Mouse (Mus musculus) layer of hippocampus, adult 8-10 months (tissue): Measurements from ENCODE around the gene Depdc1a. TPM values are rescaled to one million over a fixed set of nuclear protein-coding genes. Genes with fewer than 3 reads are reported as not detected.
"Not testable (repeated sequence)": the region's sequence is repeated elsewhere in the genome, so short reads cannot be mapped to it uniquely, and the experiment has no call there.

Source experiments
- DNase-seq, 2 experiments: peaks; one replicate each; pipeline ENCODE4 v3.0.0; 2022; ENCODE audit warnings: low spot score in 2 of 2
- total RNA-seq, 4 experiments: library from RNA; stranded (reverse); gene quantifications; 2 replicates each; pipeline ENCODE4 v1.2.4; 2022

The Depdc1a gene
- not detected for total RNA-seq

DNA sequence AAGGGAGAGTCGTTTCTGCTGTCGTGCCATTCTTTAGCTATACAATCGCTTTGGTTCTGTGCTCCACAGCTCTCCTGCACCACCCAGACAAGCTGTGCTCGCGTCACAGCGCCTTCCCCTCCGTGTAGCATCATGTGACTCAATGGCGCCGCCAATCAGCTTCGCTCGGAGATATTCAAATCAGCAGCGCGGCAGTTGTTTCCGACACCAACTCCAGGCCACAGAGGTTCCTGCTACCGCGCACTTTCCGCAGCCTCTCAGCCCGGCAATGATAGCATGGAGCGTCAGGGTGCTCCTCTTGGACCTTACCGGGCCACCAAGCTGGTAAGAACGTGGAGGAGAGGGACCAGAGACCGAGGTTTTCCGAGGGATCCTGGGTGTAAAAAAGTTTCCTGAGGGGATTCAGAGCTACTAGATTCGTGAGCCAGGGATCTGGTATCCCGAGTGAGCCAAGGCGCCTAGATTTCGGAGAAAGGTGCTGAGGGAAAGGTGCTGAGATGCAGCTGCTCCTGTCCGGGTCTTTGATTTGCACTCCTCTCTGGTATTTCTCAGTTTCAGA, at the start of gene Depdc1a:
Gene Depdc1a (plus strand): TSS at position 191 of the 559 bp plus-strand sequence.
- peak; percentile 83 to 87 for DNase-seq

DNA sequence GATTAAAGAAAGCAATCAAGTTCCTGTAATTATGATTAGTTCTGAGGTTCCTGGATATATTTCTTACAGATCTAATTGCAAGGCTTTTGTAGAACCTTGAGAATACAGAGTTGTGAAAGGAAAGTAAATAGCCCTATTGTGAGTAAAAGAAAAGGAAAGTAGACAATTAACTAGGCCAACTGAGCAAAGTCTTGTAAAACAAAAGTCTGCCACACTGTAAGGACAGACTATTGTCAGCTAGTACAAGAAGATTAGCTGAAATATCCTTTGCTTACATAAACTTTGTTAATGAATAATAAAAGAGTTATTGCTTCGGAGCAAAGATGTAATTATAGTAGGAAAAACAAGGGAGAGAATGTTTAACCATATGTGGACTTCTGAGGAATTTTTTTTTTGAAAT, 25.2 kb upstream of the Depdc1a start:
- no peak for DNase-seq

DNA sequence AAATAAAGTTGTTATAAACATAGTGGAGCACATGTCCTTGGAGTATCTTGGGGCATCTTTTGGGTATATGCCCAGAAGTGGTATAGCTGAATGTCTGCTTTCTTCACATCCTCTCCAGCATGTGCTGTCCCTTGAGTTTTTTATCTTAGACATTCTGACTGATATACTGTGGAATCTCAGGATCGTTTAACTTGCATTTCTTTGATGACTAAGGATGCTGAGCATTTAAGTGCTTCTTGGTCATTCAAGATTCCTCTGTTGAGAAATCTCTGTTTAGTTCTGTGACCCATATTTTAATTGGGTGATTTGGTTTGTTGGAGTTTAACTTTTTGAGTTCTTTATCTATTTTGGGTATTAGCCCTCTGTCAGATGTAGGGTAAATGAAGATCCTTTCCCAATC, 19.8 kb upstream of the Depdc1a start:
- no peak for DNase-seq

DNA sequence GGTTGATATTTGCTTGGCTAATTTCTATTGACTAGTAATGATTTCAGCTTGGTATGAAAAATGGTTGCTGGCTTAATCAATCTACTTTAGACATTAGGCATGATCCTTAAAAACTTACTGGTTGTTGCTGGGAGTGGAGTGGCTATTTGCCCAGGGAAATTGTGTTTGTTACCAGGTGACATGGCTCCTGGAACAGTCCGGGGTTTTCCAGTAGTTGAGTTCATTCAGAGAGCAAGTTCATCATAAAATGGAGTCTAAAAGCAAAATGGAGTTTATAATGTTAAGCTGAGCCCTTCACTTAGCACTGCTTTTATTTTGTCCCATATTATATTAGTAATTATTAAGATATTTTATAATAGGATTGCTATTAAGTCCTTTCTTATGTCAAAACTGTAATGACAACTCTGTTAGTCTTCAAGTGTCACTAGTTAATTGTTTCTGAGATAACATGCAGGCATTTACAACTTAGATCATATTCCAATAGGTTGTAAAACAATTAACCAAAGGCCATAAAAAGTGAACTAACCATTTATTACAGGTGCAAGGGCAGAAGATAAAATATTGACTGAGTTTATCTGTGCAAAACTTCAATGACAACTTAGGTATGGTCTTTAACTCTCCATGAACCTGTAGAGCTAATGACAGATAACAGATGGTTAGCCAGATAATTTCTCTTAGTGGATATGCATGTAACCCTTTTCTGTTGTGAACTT, 17.8 kb upstream of the Depdc1a start:
- no peak for DNase-seq

DNA sequence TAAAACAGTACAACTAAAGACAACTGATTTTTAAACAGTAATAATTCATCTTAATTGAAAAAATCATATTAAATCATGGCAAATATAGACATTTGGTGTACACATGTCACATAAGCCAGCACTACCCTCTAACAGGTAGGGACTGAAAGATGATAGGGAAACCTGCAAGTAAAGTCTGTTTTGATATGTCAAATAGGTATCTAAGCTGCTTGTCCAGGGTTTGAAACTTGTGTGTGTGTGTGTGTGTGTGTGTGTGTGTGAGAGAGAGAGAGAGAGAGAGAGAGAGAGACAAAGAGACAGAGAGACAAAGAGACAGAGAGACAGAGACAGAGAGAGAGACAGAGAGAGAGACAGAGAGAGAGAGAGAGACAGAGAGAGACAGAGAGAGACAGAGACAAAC, 524 bp upstream of the Depdc1a start:
- DNase-seq = not testable (repeated sequence)

DNA sequence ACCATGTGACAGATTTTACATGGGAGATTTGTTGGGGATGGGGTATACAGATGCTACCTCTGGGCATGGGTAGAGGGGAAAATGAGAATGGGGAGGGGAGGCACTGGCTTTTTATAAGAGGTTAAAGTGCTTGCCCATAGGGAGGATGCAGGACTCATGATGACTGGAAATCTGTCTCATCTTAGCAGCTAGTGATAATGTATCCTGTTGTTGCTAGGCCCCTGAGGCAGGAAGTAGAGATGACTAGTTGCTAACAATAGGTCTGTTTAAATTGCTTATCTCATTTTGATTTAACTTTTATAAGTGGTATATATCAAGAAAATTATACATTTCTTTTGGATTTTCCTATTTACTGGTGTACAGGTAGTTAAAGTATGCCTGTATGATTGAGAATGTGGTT, 13.7 kb downstream of the Depdc1a start:
- DNase-seq = no peak

DNA sequence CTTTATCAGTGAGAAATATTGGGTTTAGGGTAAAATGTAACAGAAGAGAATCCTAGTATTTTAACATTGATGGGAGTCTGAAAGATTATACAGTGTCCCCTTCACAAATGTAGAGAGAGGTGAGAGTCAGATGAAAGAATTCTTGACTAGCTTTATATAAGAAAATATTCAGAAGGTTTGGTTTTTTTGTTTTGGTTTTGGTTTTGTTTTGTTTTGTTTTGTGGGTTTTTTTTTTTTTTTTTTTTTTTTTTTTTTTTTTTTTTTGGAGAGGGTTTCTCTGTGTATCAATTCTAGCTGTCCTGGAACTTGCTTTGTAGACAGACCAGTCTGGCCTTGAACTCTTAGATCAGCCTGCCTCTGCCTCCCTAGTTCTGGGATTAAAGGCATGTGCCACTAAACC, 33.3 kb downstream of the Depdc1a start:
- no peak for DNase-seq

DNA sequence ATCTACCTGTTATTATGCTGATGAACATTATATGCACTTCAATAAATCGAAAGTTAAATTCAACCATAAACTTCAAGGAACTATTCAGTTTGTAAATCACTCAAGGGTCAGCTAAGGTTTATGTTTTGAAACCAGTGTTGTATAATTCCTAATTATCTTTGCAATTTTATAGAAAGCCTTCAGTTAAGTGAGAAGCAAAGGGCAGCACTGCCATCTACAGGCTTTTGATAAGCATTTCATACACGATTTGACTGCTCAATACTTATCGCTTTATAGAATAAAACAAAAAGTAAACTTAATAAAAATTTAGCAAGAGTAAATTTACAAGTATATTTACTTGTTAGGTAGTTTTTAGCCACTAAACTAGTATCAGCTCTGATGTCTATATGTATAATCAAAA, 53.1 kb downstream of the Depdc1a start:
- no peak for DNase-seq

DNA sequence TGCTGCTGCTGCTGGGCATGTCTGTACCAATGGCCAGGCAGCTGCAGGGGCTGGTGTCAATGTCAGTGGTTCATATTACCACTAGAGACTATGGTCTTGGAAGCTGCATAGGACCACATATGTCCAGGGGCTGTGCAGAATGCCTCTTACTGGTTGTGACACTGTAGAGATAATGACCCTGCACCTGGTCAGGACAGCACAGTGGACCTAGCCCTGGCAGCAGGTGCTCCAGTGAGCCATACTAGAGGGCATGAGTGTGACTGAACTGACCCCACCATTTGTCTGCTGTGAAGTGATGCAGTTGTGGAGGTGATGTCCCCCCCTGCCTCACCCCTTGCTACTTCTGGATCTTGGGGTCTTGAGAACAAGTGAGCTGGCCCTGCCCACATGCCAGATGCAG, 55.0 kb downstream of the Depdc1a start:
- no peak for DNase-seq

Other genes starting within 250 kb of the Depdc1a start
- not detected for gene Rpe65, start 103.7 kb downstream of the Depdc1a start, total RNA-seq